Mouse (Mus musculus): Measurements from ENCODE around the gene Gins3. TPM values are rescaled to one million over a fixed set of nuclear protein-coding genes. Genes with fewer than 3 reads are reported as not detected.

The Gins3 gene
- total RNA-seq, 1 experiment, result 13.9 TPM

DNA sequence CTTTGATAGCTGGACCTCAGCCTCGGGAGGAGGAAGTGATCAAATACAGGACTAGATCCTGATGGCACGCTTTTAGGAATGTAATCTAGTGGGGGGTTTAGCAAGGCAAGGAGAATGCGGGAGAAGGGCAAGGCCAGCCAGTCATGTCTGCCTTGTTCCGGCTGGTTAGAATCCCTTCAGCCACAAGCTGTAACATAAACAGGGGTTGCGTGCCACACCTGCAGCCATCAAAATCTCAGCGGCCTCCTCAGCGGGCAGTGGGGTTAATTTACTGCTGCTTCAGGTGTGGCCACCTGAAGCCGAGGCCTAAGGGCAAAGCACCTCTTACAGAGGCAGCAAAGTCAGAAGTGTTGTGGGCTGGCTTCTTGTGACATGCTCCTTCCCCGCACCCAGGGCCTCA lies 43.4 kb downstream of the Gins3 start, which contains the start of gene Ndrg4:
Gene Ndrg4 (plus strand): TSS at position 350 of the 400 bp plus-strand sequence.
- peaks cover 0 to 6% of the 10 kb centered on the region in 2 experiments; a peak in 1 of 4 replicates for H3K4me1 ChIP-seq (ENCODE audit: control insufficient read depth in 2 of 2, insufficient read depth in 2 of 2, low read length in 2 of 2, poor library complexity in 1 of 2)
- peak within 1 kb of the TSS; percentile 70 to 88 for H3K4me3 ChIP-seq (ENCODE audit: insufficient read depth in 1 of 2, low read depth in 1 of 2, low read length in 2 of 2, poor library complexity in 1 of 2, severe bottlenecking in 1 of 2)
- no peak for DNase-seq (ENCODE audit: low read depth, low spot score)
- TF ChIP-seq CHD2 (IDR thresholded peaks at IDR 0.05; ENCODE audit: low read depth, low read length) (no peak), ZNF384 (IDR thresholded peaks at IDR 0.05; ENCODE audit: low read depth, low read length) (no peak), ZC3H11A (IDR thresholded peaks at IDR 0.05; ENCODE audit: borderline replicate concordance, low read depth, low read length) (no peak), MAFK (IDR thresholded peaks at IDR 0.05; ENCODE audit: insufficient read depth, low read depth, low read length) (no peak), HCFC1 (IDR thresholded peaks at IDR 0.05; ENCODE audit: borderline replicate concordance, insufficient read depth, low read length) (no peak)
- H3K36me3 ChIP-seq (ENCODE audit: control insufficient read depth, insufficient read depth, low read length, poor library complexity, severe bottlenecking), result no peaks in the 10 kb centered on the region
- in situ Hi-C loops (cut with MboI; ENCODE audit: low sequenced_read_pairs in 2 of 2, unreplicated experiment in 2 of 2), result no loop called here
- peak within 1 kb of the TSS; percentile 51; the same call in 1 of the 2 replicates for H3K9ac ChIP-seq (ENCODE audit: insufficient read depth, low read depth, low read length, poor library complexity, severe bottlenecking)
- no peak within 1 kb of the TSS for H3K27ac ChIP-seq (ENCODE audit: insufficient read depth, low read depth, low read length, poor library complexity, severe bottlenecking)
- no peaks in the 10 kb centered on the region for H3K9me3 ChIP-seq (ENCODE audit: control insufficient read depth, insufficient read depth, low read depth, low read length)

GRCm38 (mm10) chr8:95677591-95678023 lies 44.4 kb downstream of the Gins3 start:
- in situ Hi-C loops (cut with MboI; ENCODE audit: low sequenced_read_pairs in 2 of 2, unreplicated experiment in 2 of 2), result no loop called here
- Histone ChIP-seq H3K9me3 (ENCODE audit: control insufficient read depth, insufficient read depth, low read depth, low read length) (no peaks in the 10 kb centered on the region), H3K27ac (ENCODE audit: insufficient read depth, low read depth, low read length, poor library complexity, severe bottlenecking) (no peak overlapping the region)

DNA sequence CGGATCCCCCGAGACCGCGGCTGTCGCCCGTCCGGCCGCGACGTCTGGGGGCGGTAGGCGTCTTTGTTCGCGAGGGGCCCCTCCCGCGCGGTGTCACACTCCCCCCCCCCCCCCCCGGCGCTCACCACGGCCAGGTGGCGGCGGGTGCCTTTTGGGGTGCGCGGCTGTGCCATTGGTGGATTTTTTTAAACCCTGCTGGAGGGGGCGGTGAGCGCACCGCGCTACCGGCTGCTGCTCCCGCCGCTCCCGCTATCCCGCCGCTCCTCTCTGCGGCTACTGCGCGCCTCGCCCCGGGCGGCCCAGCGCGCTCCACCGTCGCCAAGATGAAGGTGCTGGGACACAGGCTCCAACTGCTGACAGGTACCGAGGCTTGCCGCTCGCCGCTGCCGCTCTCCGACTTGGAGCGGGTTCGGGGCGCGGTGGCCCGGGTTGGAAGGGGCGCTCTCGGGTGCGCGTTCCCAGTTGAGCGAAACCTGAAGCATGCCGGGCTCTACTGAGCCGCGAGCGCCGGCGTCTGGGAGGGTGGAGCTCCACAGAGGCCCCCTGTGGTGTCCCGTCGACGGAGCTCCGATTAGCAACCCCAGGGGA lies 44.9 kb downstream of the Gins3 start:
- Histone ChIP-seq H3K27ac (ENCODE audit: insufficient read depth, low read depth, low read length, poor library complexity, severe bottlenecking) (no peak overlapping the region), H3K4me1 (ENCODE audit: control insufficient read depth in 2 of 2, insufficient read depth in 2 of 2, low read length in 2 of 2, poor library complexity in 1 of 2) (peaks cover 0 to 6% of the 10 kb centered on the region in 2 experiments; a peak in 1 of 4 replicates), H3K9me3 (ENCODE audit: control insufficient read depth, insufficient read depth, low read depth, low read length) (no peaks in the 10 kb centered on the region), H3K9ac (ENCODE audit: insufficient read depth, low read depth, low read length, poor library complexity, severe bottlenecking) (peak overlapping the region; percentile 51), H3K36me3 (ENCODE audit: control insufficient read depth, insufficient read depth, low read length, poor library complexity, severe bottlenecking) (no peaks in the 10 kb centered on the region), H3K4me3 (ENCODE audit: insufficient read depth in 1 of 2, low read depth in 1 of 2, low read length in 2 of 2, poor library complexity in 1 of 2, severe bottlenecking in 1 of 2) (peak overlapping the region; percentile 70 to 88)
- in situ Hi-C loops (cut with MboI; ENCODE audit: low sequenced_read_pairs in 2 of 2, unreplicated experiment in 2 of 2), result no loop called here
- DNase-seq (ENCODE audit: low read depth, low spot score), result peak; percentile 64
- TF ChIP-seq HCFC1 (IDR thresholded peaks at IDR 0.05; ENCODE audit: borderline replicate concordance, insufficient read depth, low read length) (no peak), ZNF384 (IDR thresholded peaks at IDR 0.05; ENCODE audit: low read depth, low read length) (peak; percentile 81)

More at GRCm38 (mm10) chr8:95677591-95678023, 44.4 kb downstream of the Gins3 start:
- Histone ChIP-seq H3K36me3 (ENCODE audit: control insufficient read depth, insufficient read depth, low read length, poor library complexity, severe bottlenecking) (no peaks in the 10 kb centered on the region), H3K4me1 (ENCODE audit: control insufficient read depth in 2 of 2, insufficient read depth in 2 of 2, low read length in 2 of 2, poor library complexity in 1 of 2) (peaks cover 0 to 6% of the 10 kb centered on the region in 2 experiments; a peak in 1 of 4 replicates), H3K4me3 (ENCODE audit: insufficient read depth in 1 of 2, low read depth in 1 of 2, low read length in 2 of 2, poor library complexity in 1 of 2, severe bottlenecking in 1 of 2) (peak overlapping the region; percentile 70 to 88), H3K9ac (ENCODE audit: insufficient read depth, low read depth, low read length, poor library complexity, severe bottlenecking) (peak overlapping the region; percentile 51; the same call in 1 of the 2 replicates)
- TF ChIP-seq CHD2 (IDR thresholded peaks at IDR 0.05; ENCODE audit: low read depth, low read length) (no peak), ZC3H11A (IDR thresholded peaks at IDR 0.05; ENCODE audit: borderline replicate concordance, low read depth, low read length) (no peak), MAFK (IDR thresholded peaks at IDR 0.05; ENCODE audit: insufficient read depth, low read depth, low read length) (no peak), ZNF384 (IDR thresholded peaks at IDR 0.05; ENCODE audit: low read depth, low read length) (no peak), HCFC1 (IDR thresholded peaks at IDR 0.05; ENCODE audit: borderline replicate concordance, insufficient read depth, low read length) (no peak)
- no peak for DNase-seq (ENCODE audit: low read depth, low spot score)

DNA sequence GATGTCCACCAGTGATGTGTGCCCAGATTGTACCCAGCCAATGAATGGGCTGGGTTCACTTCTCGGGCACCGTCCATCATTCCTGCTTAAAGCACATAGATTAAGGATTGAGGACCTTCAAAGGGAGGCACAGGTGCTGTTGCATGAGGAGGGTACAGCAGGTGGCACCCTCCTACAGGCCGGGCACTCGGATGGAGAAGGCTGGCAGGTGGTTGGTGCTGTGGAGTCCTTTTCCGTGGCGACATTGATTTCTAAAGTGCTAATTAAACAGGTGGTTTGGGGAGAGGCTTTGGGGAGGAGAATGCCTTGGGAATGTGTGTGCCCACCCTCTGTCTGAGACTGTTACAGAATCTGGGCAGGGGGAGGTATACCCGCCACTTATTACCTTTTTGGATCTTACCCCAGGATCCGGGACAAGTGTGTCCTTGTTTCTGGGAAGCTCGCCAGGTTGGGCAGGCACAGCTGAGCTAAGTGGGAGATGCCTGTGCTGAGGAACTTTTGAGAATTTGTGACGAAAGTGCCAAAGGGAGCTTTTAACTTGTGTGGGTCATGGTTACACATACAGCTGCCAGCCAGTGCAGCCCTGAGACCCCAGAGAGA lies 54.9 kb downstream of the Gins3 start:
- in situ Hi-C loops (cut with MboI; ENCODE audit: low sequenced_read_pairs in 2 of 2, unreplicated experiment in 2 of 2), result no loop called here
- no peak for DNase-seq (ENCODE audit: low read depth, low spot score)
- Histone ChIP-seq H3K9me3 (ENCODE audit: control insufficient read depth, insufficient read depth, low read depth, low read length) (no peaks in the 10 kb centered on the region), H3K4me3 (ENCODE audit: insufficient read depth in 1 of 2, low read depth in 1 of 2, low read length in 2 of 2, poor library complexity in 1 of 2, severe bottlenecking in 1 of 2) (no peak overlapping the region), H3K4me1 (ENCODE audit: control insufficient read depth in 2 of 2, insufficient read depth in 2 of 2, low read length in 2 of 2, poor library complexity in 1 of 2) (no peaks in the 10 kb centered on the region), H3K27ac (ENCODE audit: insufficient read depth, low read depth, low read length, poor library complexity, severe bottlenecking) (no peak overlapping the region), H3K9ac (ENCODE audit: insufficient read depth, low read depth, low read length, poor library complexity, severe bottlenecking) (no peak overlapping the region), H3K36me3 (ENCODE audit: control insufficient read depth, insufficient read depth, low read length, poor library complexity, severe bottlenecking) (no peaks in the 10 kb centered on the region)
- no peak for TF ChIP-seq ZC3H11A (IDR thresholded peaks at IDR 0.05; ENCODE audit: borderline replicate concordance, low read depth, low read length)
- TF ChIP-seq HCFC1 (IDR thresholded peaks at IDR 0.05; ENCODE audit: borderline replicate concordance, insufficient read depth, low read length), result no peak
- no peak for TF ChIP-seq MAFK (IDR thresholded peaks at IDR 0.05; ENCODE audit: insufficient read depth, low read depth, low read length)
- TF ChIP-seq CHD2 (IDR thresholded peaks at IDR 0.05; ENCODE audit: low read depth, low read length), result no peak
- TF ChIP-seq ZNF384 (IDR thresholded peaks at IDR 0.05; ENCODE audit: low read depth, low read length), result no peak

All from ES-E14 (cell line).